Mouse (Mus musculus): ENCODE results near the gene Zic5.

- no peak for TF ChIP-seq CTCF (IDR thresholded peaks at IDR 0.05; ENCODE audit: low read depth)
- no peak for TF ChIP-seq EP300 (IDR thresholded peaks at IDR 0.05; ENCODE audit: low read depth)
Observed at GRCm38 (mm10) chr14:122471449-122472085, 6.1 kb upstream of the Zic5 start.

Data from heart, postnatal 0 days (tissue).